Mouse (Mus musculus) spleen, adult 2 months (tissue): ENCODE results near the gene Pmm1. TPM values are rescaled to one million over a fixed set of nuclear protein-coding genes. Genes with fewer than 3 reads are reported as not detected.

Experiments used
- DNase-seq, 2 experiments: peaks; one replicate each; pipeline versions ENCODE4 v3.0.0 to v3.0.0-alpha.2; 2012 to 2021; ENCODE audit warnings: low spot score in 2 of 2, low read depth in 1 of 2
- H3K27ac ChIP-seq: fragments of 200-500 bp; 2 replicates; pipeline ENCODE4 v1.5.1; 2012; ENCODE audit warnings: low read length, inconsistent platforms; ENCODE audit not compliant: insufficient read depth
- H3K27me3 ChIP-seq: fragments of 200-500 bp; 2 replicates; pipeline ENCODE4 v1.6.1; 2012; ENCODE audit warnings: mild to moderate bottlenecking, moderate library complexity, low read length, inconsistent platforms; ENCODE audit not compliant: control insufficient read depth, insufficient read depth
- H3K36me3 ChIP-seq: fragments of 200-500 bp; 2 replicates; pipeline ENCODE4 v1.6.1; 2012; ENCODE audit warnings: mild to moderate bottlenecking, low read length, inconsistent platforms; ENCODE audit not compliant: control insufficient read depth, insufficient read depth
- H3K4me1 ChIP-seq: fragments of 200-500 bp; 2 replicates; pipeline ENCODE4 v1.6.1; 2011; ENCODE audit warnings: inconsistent platforms; ENCODE audit not compliant: control insufficient read depth, insufficient read depth, insufficient read length
- H3K4me3 ChIP-seq: fragments of 200-500 bp; 2 replicates; pipeline ENCODE4 v1.5.1; 2011; ENCODE audit warnings: mild to moderate bottlenecking, inconsistent platforms; ENCODE audit not compliant: insufficient read depth, insufficient read length; ENCODE audit errors: extremely low read depth
- CTCF ChIP-seq: fragments of 200-500 bp; IDR thresholded peaks from 2 replicates; pipeline ENCODE4 v1.5.1; 2011; ENCODE audit warnings: mild to moderate bottlenecking, inconsistent platforms; ENCODE audit not compliant: insufficient read depth, insufficient read length, insufficient replicate concordance; ENCODE audit errors: extremely low read depth
- POLR2A ChIP-seq: fragments of 200-500 bp; IDR thresholded peaks from 2 replicates; pipeline ENCODE4 v1.6.1; 2011; ENCODE audit warnings: low read depth, low read length, inconsistent platforms
- WGBS: fragments of 180-500 bp; shearing (Covaris S2); methylation state at CpG from one replicate; pipeline ENCODE4 v1.1.7; 2018; 5-methylcytosine and 5-hydroxymethylcytosine counted together
- polyA plus RNA-seq: library from polyadenylated mRNA; depleted of rRNA; stranded (reverse); fragments of >200 nt; gene quantifications from 2 replicates; pipeline ENCODE4 v1.2.3, GENCODE M21; 2012

Gene Pmm1
- polyA plus RNA-seq, 1 experiment = 18.2 TPM

- Histone ChIP-seq H3K4me1 (no peaks in the 10 kb centered on the region), H3K27ac (no peak overlapping the region), H3K36me3 (no peaks in the 10 kb centered on the region), H3K27me3 (no peaks in the 10 kb centered on the region), H3K4me3 (no peak overlapping the region)
- 29% methylated on average over 2 of the region's 2 CpGs for WGBS
- TF ChIP-seq CTCF (no peak), POLR2A (no peak)
- no peak for DNase-seq
Measured at GRCm38 (mm10) chr15:81968447-81968846, 7.7 kb upstream of the Pmm1 start.

DNA sequence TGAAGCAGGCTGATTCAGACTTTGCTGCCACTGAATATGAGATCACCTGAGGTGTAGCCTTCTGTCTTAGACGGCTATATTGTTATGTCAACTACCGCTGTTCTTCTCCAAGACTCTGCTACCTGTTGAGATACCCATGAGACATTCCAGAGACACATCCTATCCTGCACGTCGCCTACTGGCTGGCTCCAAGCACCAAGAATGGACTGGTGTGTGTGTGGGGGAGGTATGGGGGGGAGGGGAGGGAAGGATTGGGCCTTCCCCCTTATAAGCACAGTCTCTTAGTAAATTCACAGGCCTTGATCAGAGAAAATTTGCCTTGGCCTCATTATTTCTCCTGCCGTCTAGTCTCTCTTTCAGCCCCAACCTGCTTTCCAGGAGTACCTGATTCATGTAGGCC, 7.1 kb upstream of the Pmm1 start:
- 90% methylated on average over 5 of the region's 5 CpGs for WGBS
- H3K27me3 ChIP-seq = no peaks in the 10 kb centered on the region
- H3K27ac ChIP-seq = no peak overlapping the region
- H3K4me1 ChIP-seq = no peaks in the 10 kb centered on the region
- DNase-seq = no peak
- no peaks in the 10 kb centered on the region for H3K36me3 ChIP-seq
- no peak for TF ChIP-seq CTCF
- TF ChIP-seq POLR2A = no peak
- no peak overlapping the region for H3K4me3 ChIP-seq

DNA sequence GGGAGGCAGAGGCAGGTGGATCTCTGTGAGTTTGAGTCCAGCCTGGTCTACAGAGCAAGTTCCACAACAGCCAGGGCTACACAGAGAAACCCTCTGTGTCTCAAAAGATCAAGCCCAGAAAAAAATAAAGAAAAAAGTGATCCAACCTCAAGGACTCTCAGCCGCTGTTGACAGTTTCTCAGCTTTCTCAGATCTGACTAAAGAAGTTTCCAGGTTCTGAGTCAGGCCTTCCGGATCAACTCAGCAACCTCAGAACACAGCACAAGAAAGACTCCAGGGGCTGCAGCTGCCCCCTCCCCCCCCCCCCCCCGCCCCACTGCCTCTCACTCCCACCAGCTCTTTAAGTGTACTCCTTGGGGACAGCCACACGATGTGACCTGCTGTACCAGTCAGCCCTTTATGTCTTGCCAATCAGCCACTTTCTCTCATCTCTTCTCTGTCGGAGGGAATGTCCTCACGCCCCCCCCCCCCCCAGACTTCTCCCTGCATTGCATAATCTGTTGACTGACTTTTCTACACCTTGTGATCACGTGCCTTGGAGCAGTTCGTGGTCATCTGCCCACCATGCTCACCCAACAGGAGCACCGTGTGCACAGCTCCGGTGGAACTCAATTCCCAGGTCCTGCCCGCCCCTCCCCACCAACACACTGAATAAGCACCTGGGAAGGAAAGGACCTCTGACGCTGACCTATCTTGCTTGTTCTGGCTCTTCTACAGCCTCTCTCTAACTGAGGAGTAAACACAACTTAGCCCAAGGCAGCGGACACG, 5.5 kb upstream of the Pmm1 start:
- 77% methylated on average over 14 of the region's 14 CpGs for WGBS
- Histone ChIP-seq H3K4me3 (no peak overlapping the region), H3K27ac (no peak overlapping the region), H3K36me3 (no peaks in the 10 kb centered on the region), H3K4me1 (no peaks in the 10 kb centered on the region), H3K27me3 (no peaks in the 10 kb centered on the region)
- TF ChIP-seq CTCF = no peak
- TF ChIP-seq POLR2A = no peak
- no peak for DNase-seq

DNA sequence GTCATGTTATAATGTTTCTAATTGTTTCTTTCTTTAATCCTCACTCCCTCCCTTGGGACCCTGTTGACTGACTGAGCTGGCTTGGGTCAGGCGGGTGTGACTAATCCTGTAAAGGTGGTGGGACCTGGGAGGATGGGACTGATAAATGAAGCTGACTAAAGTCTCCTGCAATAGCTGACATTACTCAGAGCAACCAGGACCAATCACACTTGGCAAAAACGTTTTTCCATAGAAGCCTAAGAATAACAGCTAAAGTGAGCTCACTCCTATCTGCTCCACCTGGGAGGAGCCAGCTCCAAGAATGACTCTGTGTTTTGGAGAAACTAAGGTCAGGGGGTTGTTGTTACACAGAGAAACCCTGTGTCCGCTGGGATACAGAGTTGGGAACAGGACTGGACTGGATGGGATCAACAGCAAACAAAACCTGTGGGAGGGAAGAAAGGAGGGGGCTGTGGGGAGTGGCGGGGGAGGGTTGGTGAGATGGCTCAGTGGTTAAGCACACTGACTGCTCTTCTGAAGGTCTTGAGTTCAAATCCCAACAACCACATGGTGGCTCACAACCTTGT, 4.3 kb upstream of the Pmm1 start:
- Histone ChIP-seq H3K27me3 (no peaks in the 10 kb centered on the region), H3K4me1 (no peaks in the 10 kb centered on the region), H3K4me3 (no peak overlapping the region), H3K36me3 (no peaks in the 10 kb centered on the region), H3K27ac (no peak overlapping the region)
- 74% methylated on average over 4 of the region's 4 CpGs for WGBS
- no peak for TF ChIP-seq POLR2A
- no peak for TF ChIP-seq CTCF
- no peak for DNase-seq

DNA sequence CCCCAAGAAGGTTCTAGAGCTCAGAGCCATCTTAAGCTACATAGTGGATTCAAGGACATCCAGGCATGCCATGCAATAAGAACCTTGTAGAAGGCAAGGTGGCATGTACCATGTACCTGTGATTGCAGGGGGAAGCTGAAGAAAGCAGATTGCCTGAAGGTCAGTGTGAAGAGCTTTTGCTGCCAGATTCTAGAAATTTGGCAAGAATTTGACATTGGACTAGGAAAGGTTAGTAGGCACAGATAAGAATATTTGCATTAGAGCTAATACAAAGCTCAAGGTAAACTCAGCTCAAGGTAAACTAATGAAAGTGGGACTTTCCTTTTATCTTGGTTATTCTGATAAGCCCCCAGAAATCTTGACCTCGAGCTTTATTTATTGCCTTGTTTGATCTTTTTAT, 3.5 kb upstream of the Pmm1 start:
- H3K4me1 ChIP-seq = no peaks in the 10 kb centered on the region
- H3K4me3 ChIP-seq = no peak overlapping the region
- TF ChIP-seq CTCF (no peak), POLR2A (no peak)
- no peak overlapping the region for H3K27ac ChIP-seq
- WGBS = 56% methylated on average over 1 of the region's 1 CpGs
- no peaks in the 10 kb centered on the region for H3K36me3 ChIP-seq
- no peaks in the 10 kb centered on the region for H3K27me3 ChIP-seq
- DNase-seq = no peak

- Histone ChIP-seq H3K36me3 (no peaks in the 10 kb centered on the region), H3K27me3 (no peaks in the 10 kb centered on the region), H3K4me3 (peak overlapping the region; percentile 56), H3K27ac (no peak overlapping the region), H3K4me1 (no peaks in the 10 kb centered on the region)
- TF ChIP-seq CTCF (no peak), POLR2A (no peak)
- WGBS = 0% methylated on average over 6 of the region's 8 CpGs
- no peak for DNase-seq
Measured at GRCm38 (mm10) chr15:81961078-81961451, 335 bp upstream of the Pmm1 start.

- no peak overlapping the region for H3K27ac ChIP-seq
- no peaks in the 10 kb centered on the region for H3K4me1 ChIP-seq
- TF ChIP-seq POLR2A (no peak), CTCF (no peak)
- H3K36me3 ChIP-seq = peaks cover 5% of the 10 kb centered on the region; the same call in 1 of the 2 replicates
- DNase-seq = no peak
- 88% methylated on average over 3 of the region's 3 CpGs for WGBS
- no peak overlapping the region for H3K4me3 ChIP-seq
- no peaks in the 10 kb centered on the region for H3K27me3 ChIP-seq
Measured at GRCm38 (mm10) chr15:81958906-81959305, 1.8 kb downstream of the Pmm1 start.
